Mouse (Mus musculus): ENCODE data around the gene Atp5j2. TPM values are rescaled to one million over a fixed set of nuclear protein-coding genes. Genes with fewer than 3 reads are reported as not detected.

Gene Atp5j2
- polyA plus RNA-seq, 1 experiment = 175 TPM

DNA sequence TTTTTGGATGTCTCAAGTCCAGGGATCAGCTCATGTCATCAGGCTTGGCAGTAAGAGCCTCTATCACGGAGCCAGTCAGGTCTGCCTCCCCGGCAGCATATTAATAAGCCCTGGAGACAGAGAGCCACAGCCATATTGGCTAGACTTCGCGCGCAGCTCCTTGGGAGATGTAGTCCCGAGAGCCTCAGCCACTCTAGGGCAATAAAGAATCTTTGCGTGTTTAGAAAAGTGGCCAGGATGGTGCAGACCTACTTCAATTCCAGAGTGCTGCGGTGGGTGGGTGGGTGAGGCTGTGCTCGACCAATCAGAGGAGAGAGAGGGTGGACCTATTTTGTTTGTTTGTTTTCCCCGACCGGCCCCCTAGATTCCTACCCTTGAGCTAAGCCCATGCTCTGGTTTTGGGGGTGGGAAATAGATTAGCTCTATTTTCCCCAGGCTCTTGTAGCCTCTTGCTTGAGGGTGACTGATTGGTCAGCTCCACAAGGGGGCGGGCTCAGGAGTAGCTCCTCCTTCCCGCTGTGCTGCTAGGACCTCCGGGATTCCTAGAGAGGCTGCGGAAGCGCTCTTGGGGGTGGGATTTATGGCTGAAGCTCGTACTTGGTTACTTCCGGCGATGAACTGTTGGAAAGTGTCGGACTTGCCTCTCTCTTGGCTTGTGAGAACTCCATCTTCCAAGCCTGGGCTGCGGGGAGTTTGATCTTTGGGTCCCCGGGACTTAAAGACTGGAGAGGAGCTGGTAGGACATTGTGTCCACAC, 12.3 kb upstream of the Atp5j2 start, which contains the start of gene Zkscan5:
Gene Zkscan5 (plus strand): TSS at position 627 of the 756 bp plus-strand sequence.
- Histone ChIP-seq H3K4me1 (replicated peaks; ENCODE audit: control insufficient read depth, insufficient read depth, low read length) (peaks cover 14% of the 10 kb centered on the region), H3K27me3 (ENCODE audit: control insufficient read depth, insufficient read depth, low read length) (no peaks in the 10 kb centered on the region), H3K27ac (ENCODE audit: control insufficient read depth, insufficient read depth, low read length) (peak within 1 kb of the TSS; percentile 59; the same call in 1 of the 2 replicates), H3K36me3 (ENCODE audit: control insufficient read depth, insufficient read depth, low read length) (no peaks in the 10 kb centered on the region), H3K4me3 (ENCODE audit: control insufficient read depth, insufficient read depth, low read length) (peak within 1 kb of the TSS; percentile 77)
- WGBS = under 1% methylated on average over 22 of the region's 22 CpGs
- DNase-seq = peak; percentile 97
- TF ChIP-seq CTCF (IDR thresholded peaks at IDR 0.05; ENCODE audit: borderline replicate concordance, control insufficient read depth, extremely low read depth, insufficient read depth, low read length, poor library complexity) (no peak), POLR2A (IDR thresholded peaks at IDR 0.05; ENCODE audit: control insufficient read depth, extremely low read depth, insufficient read depth, low read length, poor library complexity) (no peak)

DNA sequence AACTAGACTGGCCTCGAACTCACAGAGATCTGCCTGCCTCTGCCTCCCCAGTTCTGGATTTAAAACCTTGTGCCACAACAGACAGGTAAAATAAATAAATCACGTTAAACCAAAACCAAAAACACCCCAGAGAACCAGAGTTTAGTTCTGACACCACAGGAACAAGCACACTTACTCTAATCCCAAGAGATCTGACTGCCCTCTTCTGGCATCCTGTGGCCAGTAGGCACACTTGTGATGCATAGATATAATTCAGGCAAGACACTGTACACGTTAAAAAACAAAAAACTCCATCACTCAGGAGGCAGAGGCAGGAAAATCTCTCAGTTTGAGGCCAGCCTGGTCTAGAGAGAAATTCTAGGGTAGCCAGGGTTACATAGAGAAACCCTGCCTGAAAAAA, 10.6 kb upstream of the Atp5j2 start:
- no peaks in the 10 kb centered on the region for H3K36me3 ChIP-seq (ENCODE audit: control insufficient read depth, insufficient read depth, low read length)
- peaks cover 14% of the 10 kb centered on the region for H3K4me1 ChIP-seq (replicated peaks; ENCODE audit: control insufficient read depth, insufficient read depth, low read length)
- no peak for DNase-seq
- no peak overlapping the region for H3K27ac ChIP-seq (ENCODE audit: control insufficient read depth, insufficient read depth, low read length)
- whole genome bisulfite sequencing = 53% methylated on average over 3 of the region's 3 CpGs
- no peak overlapping the region for H3K4me3 ChIP-seq (ENCODE audit: control insufficient read depth, insufficient read depth, low read length)
- no peaks in the 10 kb centered on the region for H3K27me3 ChIP-seq (ENCODE audit: control insufficient read depth, insufficient read depth, low read length)
- TF ChIP-seq CTCF (IDR thresholded peaks at IDR 0.05; ENCODE audit: borderline replicate concordance, control insufficient read depth, extremely low read depth, insufficient read depth, low read length, poor library complexity) = no peak
- no peak for TF ChIP-seq POLR2A (IDR thresholded peaks at IDR 0.05; ENCODE audit: control insufficient read depth, extremely low read depth, insufficient read depth, low read length, poor library complexity)

DNA sequence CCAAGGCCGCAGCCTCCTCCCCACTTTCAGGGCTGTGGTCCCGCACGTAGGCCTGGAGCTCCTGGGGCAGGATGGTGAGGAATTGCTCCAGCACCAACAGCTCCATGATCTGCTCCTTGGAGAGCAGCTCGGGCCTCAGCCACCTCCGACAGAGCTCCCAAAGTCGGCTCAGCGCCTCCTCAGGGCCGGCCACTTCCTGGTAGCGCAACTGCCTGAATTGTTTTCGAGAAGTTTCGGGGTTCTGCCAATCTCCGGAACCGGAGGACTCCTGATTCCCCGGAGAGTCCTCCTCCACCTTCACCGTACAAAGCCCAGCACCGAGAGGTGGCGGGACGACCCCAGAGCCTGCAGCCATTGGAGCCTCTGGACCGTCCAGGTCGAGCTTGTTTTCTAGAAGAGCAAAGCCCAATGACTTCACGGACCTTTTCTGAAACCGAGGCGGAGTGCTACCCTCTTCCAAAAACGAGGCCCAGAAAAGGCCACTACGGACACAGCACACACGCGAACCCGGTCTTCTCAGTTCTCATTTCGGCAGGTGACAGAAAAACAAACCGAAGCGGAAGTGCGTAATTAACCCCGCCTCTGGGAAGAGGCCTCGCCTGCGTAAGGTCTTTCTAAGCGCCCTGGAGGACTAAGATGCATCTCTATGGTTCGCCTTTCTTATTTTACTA, 9.6 kb upstream of the Atp5j2 start, which contains the start of gene Zkscan14:
Gene Zkscan14 (minus strand): TSS at position 548 of the 671 bp plus-strand sequence.
- no peak for TF ChIP-seq CTCF (IDR thresholded peaks at IDR 0.05; ENCODE audit: borderline replicate concordance, control insufficient read depth, extremely low read depth, insufficient read depth, low read length, poor library complexity)
- 0 out of 2 replicates have a peak, but pooled peaks have one; percentile 43 for TF ChIP-seq POLR2A (IDR thresholded peaks at IDR 0.05; ENCODE audit: control insufficient read depth, extremely low read depth, insufficient read depth, low read length, poor library complexity)
- Histone ChIP-seq H3K4me1 (replicated peaks; ENCODE audit: control insufficient read depth, insufficient read depth, low read length) (peaks cover 14% of the 10 kb centered on the region), H3K4me3 (ENCODE audit: control insufficient read depth, insufficient read depth, low read length) (peak within 1 kb of the TSS; percentile 97), H3K36me3 (ENCODE audit: control insufficient read depth, insufficient read depth, low read length) (no peaks in the 10 kb centered on the region), H3K27me3 (ENCODE audit: control insufficient read depth, insufficient read depth, low read length) (no peaks in the 10 kb centered on the region), H3K27ac (ENCODE audit: control insufficient read depth, insufficient read depth, low read length) (peak within 1 kb of the TSS; percentile 87)
- under 1% methylated on average over 37 of the region's 37 CpGs for WGBS
- DNase-seq = peak; percentile 74

DNA sequence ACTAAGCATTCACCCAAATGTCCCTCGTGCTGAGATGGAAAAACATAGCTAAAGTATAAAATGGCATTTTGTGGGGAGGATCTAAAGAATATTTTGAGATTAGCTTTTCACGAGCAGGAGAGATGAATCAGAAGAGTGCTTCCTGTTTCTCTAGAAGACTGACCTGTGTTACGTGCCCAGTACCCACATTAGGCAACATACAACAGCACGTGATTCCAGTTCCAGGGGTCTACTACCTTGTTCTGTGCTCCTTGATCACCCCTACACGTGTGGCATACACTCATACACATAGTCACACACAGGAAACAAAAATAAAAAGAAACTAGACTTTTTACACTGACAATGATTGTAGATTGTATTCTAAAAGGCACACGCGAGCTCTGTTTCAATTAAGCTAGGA, 8.5 kb upstream of the Atp5j2 start:
- H3K4me3 ChIP-seq (ENCODE audit: control insufficient read depth, insufficient read depth, low read length) = no peak overlapping the region
- H3K36me3 ChIP-seq (ENCODE audit: control insufficient read depth, insufficient read depth, low read length) = peaks cover 9% of the 10 kb centered on the region
- H3K4me1 ChIP-seq (replicated peaks; ENCODE audit: control insufficient read depth, insufficient read depth, low read length) = peaks cover 10% of the 10 kb centered on the region
- no peak for DNase-seq
- no peak overlapping the region for H3K27ac ChIP-seq (ENCODE audit: control insufficient read depth, insufficient read depth, low read length)
- H3K27me3 ChIP-seq (ENCODE audit: control insufficient read depth, insufficient read depth, low read length) = no peaks in the 10 kb centered on the region
- TF ChIP-seq CTCF (IDR thresholded peaks at IDR 0.05; ENCODE audit: borderline replicate concordance, control insufficient read depth, extremely low read depth, insufficient read depth, low read length, poor library complexity) (no peak), POLR2A (IDR thresholded peaks at IDR 0.05; ENCODE audit: control insufficient read depth, extremely low read depth, insufficient read depth, low read length, poor library complexity) (no peak)
- 73% methylated on average over 7 of the region's 7 CpGs for WGBS

DNA sequence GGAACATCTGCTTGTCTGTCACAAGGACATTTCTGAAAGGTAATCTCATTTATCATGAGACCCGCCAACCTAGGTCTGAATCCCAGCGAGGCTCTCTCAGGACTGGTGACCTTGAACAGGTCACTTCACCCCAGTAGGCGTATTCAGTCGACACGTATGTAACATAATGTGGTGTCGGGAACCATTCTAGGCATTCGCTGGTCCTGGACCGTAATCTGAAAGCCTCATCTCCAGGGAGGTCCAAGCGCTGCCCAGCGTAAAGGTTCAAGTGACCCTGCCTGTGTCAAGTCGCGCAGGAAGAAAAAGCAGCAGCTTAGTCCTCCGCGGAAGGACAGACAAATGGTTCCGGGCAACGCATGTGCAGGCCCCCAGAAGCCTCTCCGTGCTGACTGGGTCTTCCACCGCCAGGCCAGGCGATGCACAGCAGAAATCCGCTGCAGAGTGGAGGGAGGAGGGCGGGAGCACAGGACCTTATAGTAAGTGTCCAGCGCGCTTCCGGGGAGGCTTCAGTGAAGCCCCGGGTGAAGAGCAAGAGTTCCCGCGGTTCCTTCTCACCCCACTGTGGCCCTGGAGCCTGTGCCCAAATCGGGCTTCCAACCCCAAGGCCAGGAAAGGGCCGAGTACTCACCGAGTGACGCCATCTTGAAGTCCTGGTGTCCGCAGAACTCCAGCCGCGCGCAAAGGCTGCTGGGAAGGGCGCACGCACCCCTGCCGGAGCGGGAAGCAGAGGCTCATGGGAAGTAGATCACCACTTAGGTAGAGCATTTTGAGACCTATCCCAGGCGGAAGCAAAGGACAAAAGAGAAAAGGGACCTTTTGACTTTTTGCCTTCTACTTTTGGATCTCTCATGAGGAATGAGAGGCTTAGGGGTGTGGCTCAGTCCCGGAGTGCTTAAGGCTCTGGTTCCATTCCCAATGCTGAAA, 725 bp downstream of the Atp5j2 start:
- H3K27me3 ChIP-seq (ENCODE audit: control insufficient read depth, insufficient read depth, low read length) = no peaks in the 10 kb centered on the region
- peak overlapping the region; percentile 4 for H3K27ac ChIP-seq (ENCODE audit: control insufficient read depth, insufficient read depth, low read length)
- H3K36me3 ChIP-seq (ENCODE audit: control insufficient read depth, insufficient read depth, low read length) = peaks cover 33% of the 10 kb centered on the region
- peak overlapping the region; percentile 80 for H3K4me3 ChIP-seq (ENCODE audit: control insufficient read depth, insufficient read depth, low read length)
- TF ChIP-seq CTCF (IDR thresholded peaks at IDR 0.05; ENCODE audit: borderline replicate concordance, control insufficient read depth, extremely low read depth, insufficient read depth, low read length, poor library complexity) = no peak
- peak; percentile 59; the same call in 1 of the 2 replicates for TF ChIP-seq POLR2A (IDR thresholded peaks at IDR 0.05; ENCODE audit: control insufficient read depth, extremely low read depth, insufficient read depth, low read length, poor library complexity)
- peak; percentile 91 for DNase-seq
- under 1% methylated on average over 41 of the region's 41 CpGs for WGBS
- peaks cover 11% of the 10 kb centered on the region for H3K4me1 ChIP-seq (replicated peaks; ENCODE audit: control insufficient read depth, insufficient read depth, low read length)

Measured in thymus, adult 2 months (tissue).